Mouse (Mus musculus): Measurements from ENCODE around the gene Naa38. TPM values are rescaled to one million over a fixed set of nuclear protein-coding genes. Genes with fewer than 3 reads are reported as not detected.
A peak's percentile ranks its signal among the peaks of the same experiment; 100 is the strongest.

Naa38 gene
- polyA plus RNA-seq, 1 experiment from 2014 or later, result 142 TPM

GRCm38 (mm10) chr11:69409378-69410044, 14.2 kb downstream of the Naa38 start:
- Histone ChIP-seq H3K4me3 (ENCODE audit: low read depth, low read length) (peak overlapping the region; percentile 77), H3K4me2 (ENCODE audit: low read length) (peak overlapping the region; percentile 99), H3K27me3 (replicated peaks; ENCODE audit: control insufficient read depth, insufficient read depth, low read length) (no peaks in the 10 kb centered on the region), H3K4me1 (ENCODE audit: control insufficient read depth, insufficient read depth, low read length) (peaks cover 33% of the 10 kb centered on the region), H3K9ac (ENCODE audit: low read length) (peak overlapping the region; percentile 92), H3K9me3 (replicated peaks; ENCODE audit: control insufficient read depth, low read length) (no peaks in the 10 kb centered on the region), H3K36me3 (ENCODE audit: control insufficient read depth, insufficient read depth, low read length) (peaks cover 56% of the 10 kb centered on the region), H3K27ac (ENCODE audit: low read depth, low read length) (peak overlapping the region; percentile 99)
- ATAC-seq, result peak; percentile 49
- under 1% methylated on average over 43 of the region's 46 CpGs for WGBS
- peak; percentile 90 for DNase-seq (ENCODE audit: low spot score)

- DNase-seq (ENCODE audit: low spot score), result no peak
- H3K4me1 ChIP-seq (ENCODE audit: control insufficient read depth, insufficient read depth, low read length), result peaks cover 38% of the 10 kb centered on the region
Measured at GRCm38 (mm10) chr11:69410045-69410309, 14.7 kb downstream of the Naa38 start.

GRCm38 (mm10) chr11:69410310-69411072, 15.2 kb downstream of the Naa38 start:
- peak; percentile 15 for ATAC-seq
- WGBS, result under 1% methylated on average over 41 of the region's 41 CpGs
- peaks cover 46% of the 10 kb centered on the region for H3K36me3 ChIP-seq (ENCODE audit: control insufficient read depth, insufficient read depth, low read length)
- H3K9me3 ChIP-seq (replicated peaks; ENCODE audit: control insufficient read depth, low read length), result no peaks in the 10 kb centered on the region
- peak overlapping the region; percentile 99 for H3K4me2 ChIP-seq (ENCODE audit: low read length)
- peak overlapping the region; percentile 77 for H3K4me3 ChIP-seq (ENCODE audit: low read depth, low read length)
- H3K27me3 ChIP-seq (replicated peaks; ENCODE audit: control insufficient read depth, insufficient read depth, low read length), result no peaks in the 10 kb centered on the region
- no peak for DNase-seq (ENCODE audit: low spot score)
- H3K9ac ChIP-seq (ENCODE audit: low read length), result peak overlapping the region; percentile 92
- H3K27ac ChIP-seq (ENCODE audit: low read depth, low read length), result peak overlapping the region; percentile 99
- peaks cover 39% of the 10 kb centered on the region for H3K4me1 ChIP-seq (ENCODE audit: control insufficient read depth, insufficient read depth, low read length)

More at GRCm38 (mm10) chr11:69410045-69410309, 14.7 kb downstream of the Naa38 start:
- Histone ChIP-seq H3K4me2 (ENCODE audit: low read length) (peak overlapping the region; percentile 99), H3K9ac (ENCODE audit: low read length) (peak overlapping the region; percentile 92), H3K27ac (ENCODE audit: low read depth, low read length) (peak overlapping the region; percentile 99), H3K4me3 (ENCODE audit: low read depth, low read length) (peak overlapping the region; percentile 77), H3K36me3 (ENCODE audit: control insufficient read depth, insufficient read depth, low read length) (peaks cover 51% of the 10 kb centered on the region), H3K27me3 (replicated peaks; ENCODE audit: control insufficient read depth, insufficient read depth, low read length) (no peaks in the 10 kb centered on the region), H3K9me3 (replicated peaks; ENCODE audit: control insufficient read depth, low read length) (no peaks in the 10 kb centered on the region)
- under 1% methylated on average over 18 of the region's 18 CpGs for WGBS
- ATAC-seq, result no peak

- under 1% methylated on average over 26 of the region's 26 CpGs for WGBS
- peak; percentile 98 for DNase-seq (ENCODE audit: low spot score)
- peak overlapping the region; percentile 99 for H3K27ac ChIP-seq (ENCODE audit: low read depth, low read length)
- peak; percentile 45 for ATAC-seq
- no peaks in the 10 kb centered on the region for H3K27me3 ChIP-seq (replicated peaks; ENCODE audit: control insufficient read depth, insufficient read depth, low read length)
- peak overlapping the region; percentile 77 for H3K4me3 ChIP-seq (ENCODE audit: low read depth, low read length)
- no peaks in the 10 kb centered on the region for H3K9me3 ChIP-seq (replicated peaks; ENCODE audit: control insufficient read depth, low read length)
- H3K4me2 ChIP-seq (ENCODE audit: low read length), result peak overlapping the region; percentile 99
- peaks cover 40% of the 10 kb centered on the region for H3K36me3 ChIP-seq (ENCODE audit: control insufficient read depth, insufficient read depth, low read length)
- H3K4me1 ChIP-seq (ENCODE audit: control insufficient read depth, insufficient read depth, low read length), result peaks cover 39% of the 10 kb centered on the region
- peak overlapping the region; percentile 92 for H3K9ac ChIP-seq (ENCODE audit: low read length)
Measured at GRCm38 (mm10) chr11:69411073-69411535, 15.8 kb downstream of the Naa38 start.

- WGBS, result 0% methylated on average over 37 of the region's 39 CpGs
Measured at GRCm38 (mm10) chr11:69411538-69412203, 16.4 kb downstream of the Naa38 start.

GRCm38 (mm10) chr11:69412548-69412947, 17.3 kb downstream of the Naa38 start:
- no peak for ATAC-seq
- Histone ChIP-seq H3K27ac (ENCODE audit: low read depth, low read length) (peak overlapping the region; percentile 99; the same call in 1 of the 2 replicates), H3K9me3 (replicated peaks; ENCODE audit: control insufficient read depth, low read length) (no peaks in the 10 kb centered on the region), H3K9ac (ENCODE audit: low read length) (peak overlapping the region; percentile 92; the same call in 1 of the 2 replicates), H3K4me1 (ENCODE audit: control insufficient read depth, insufficient read depth, low read length) (peaks cover 48% of the 10 kb centered on the region), H3K4me2 (ENCODE audit: low read length) (peak overlapping the region; percentile 99), H3K36me3 (ENCODE audit: control insufficient read depth, insufficient read depth, low read length) (peaks cover 26% of the 10 kb centered on the region), H3K4me3 (ENCODE audit: low read depth, low read length) (peak overlapping the region; percentile 77), H3K27me3 (replicated peaks; ENCODE audit: control insufficient read depth, insufficient read depth, low read length) (no peaks in the 10 kb centered on the region)
- 65% methylated on average over 7 of the region's 7 CpGs for WGBS
- DNase-seq (ENCODE audit: low spot score), result no peak

More at GRCm38 (mm10) chr11:69411538-69412203, 16.4 kb downstream of the Naa38 start:
- Histone ChIP-seq H3K4me3 (ENCODE audit: low read depth, low read length) (peak overlapping the region; percentile 77), H3K9me3 (replicated peaks; ENCODE audit: control insufficient read depth, low read length) (no peaks in the 10 kb centered on the region), H3K27me3 (replicated peaks; ENCODE audit: control insufficient read depth, insufficient read depth, low read length) (no peaks in the 10 kb centered on the region), H3K4me2 (ENCODE audit: low read length) (peak overlapping the region; percentile 99), H3K27ac (ENCODE audit: low read depth, low read length) (peak overlapping the region; percentile 99), H3K9ac (ENCODE audit: low read length) (peak overlapping the region; percentile 92), H3K36me3 (ENCODE audit: control insufficient read depth, insufficient read depth, low read length) (peaks cover 34% of the 10 kb centered on the region), H3K4me1 (ENCODE audit: control insufficient read depth, insufficient read depth, low read length) (peaks cover 41% of the 10 kb centered on the region)
- DNase-seq (ENCODE audit: low spot score) (peak; percentile 58), ATAC-seq (no peak)

GRCm38 (mm10) chr11:69413221-69414181, 18.2 kb downstream of the Naa38 start, which contains the start of gene Kdm6b:
Gene Kdm6b, minus strand, starts transcription at chr11:69413675.
- Histone ChIP-seq H3K9ac (ENCODE audit: low read length) (peak within 1 kb of the TSS; percentile 99), H3K4me2 (ENCODE audit: low read length) (peak within 1 kb of the TSS; percentile 99), H3K4me1 (ENCODE audit: control insufficient read depth, insufficient read depth, low read length) (peaks cover 45% of the 10 kb centered on the region), H3K4me3 (ENCODE audit: low read depth, low read length) (peak within 1 kb of the TSS; percentile 77), H3K27me3 (replicated peaks; ENCODE audit: control insufficient read depth, insufficient read depth, low read length) (no peaks in the 10 kb centered on the region), H3K27ac (ENCODE audit: low read depth, low read length) (peak within 1 kb of the TSS; percentile 99), H3K9me3 (replicated peaks; ENCODE audit: control insufficient read depth, low read length) (no peaks in the 10 kb centered on the region), H3K36me3 (ENCODE audit: control insufficient read depth, insufficient read depth, low read length) (peaks cover 19% of the 10 kb centered on the region)
- peak; percentile 87 for DNase-seq (ENCODE audit: low spot score)
- no peak for ATAC-seq
- 33% methylated on average over 12 of the region's 12 CpGs for WGBS

Measured in forebrain, embryonic 14.5 days (tissue).